ENCODE assay signal across 10 mouse cellular contexts in the genomic region with DNA sequence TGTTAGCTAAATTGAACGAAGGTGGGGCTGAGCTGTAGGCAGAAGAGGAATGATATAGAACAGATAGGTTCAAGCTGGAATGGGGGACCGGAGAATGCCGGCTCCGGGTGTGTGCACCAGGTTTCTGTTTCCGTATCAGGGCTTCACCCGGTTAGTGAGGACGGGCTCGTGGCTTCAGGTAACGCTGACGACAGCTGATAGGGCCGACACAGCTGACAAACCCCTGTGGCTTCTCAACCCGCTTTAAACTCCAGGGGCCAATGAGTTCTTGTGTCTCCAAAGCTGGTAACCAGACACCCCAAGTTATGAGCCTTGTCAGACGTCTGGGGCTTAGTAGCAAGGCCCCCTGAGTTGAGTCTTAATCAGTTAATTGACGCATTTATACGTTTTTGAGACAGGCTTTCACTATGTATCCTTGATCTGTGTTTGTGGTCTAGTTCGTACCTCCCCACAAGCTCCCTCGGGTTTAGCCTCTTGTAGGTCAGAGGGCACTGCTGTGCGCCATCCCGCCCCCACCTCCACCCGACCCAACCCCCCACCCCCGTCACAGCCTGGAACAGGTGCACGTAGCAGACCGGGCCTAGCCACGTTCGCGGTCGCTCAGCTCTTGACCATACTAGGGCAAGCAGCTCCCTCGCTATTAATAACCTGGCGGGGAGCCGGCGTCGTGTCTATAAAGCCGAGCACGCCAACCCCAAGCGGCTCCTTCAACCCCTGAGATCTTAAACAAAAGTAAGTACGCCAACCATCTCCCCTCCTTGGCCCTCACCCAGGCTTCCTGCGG. TPM values are rescaled to one million over a fixed set of nuclear protein-coding genes. Genes with fewer than 3 reads are reported as not detected.
A peak's percentile ranks its signal among the peaks of the same experiment; 100 is the strongest.
DNase-seq lines count a peak whose midpoint lies in the region; ATAC-seq and TF ChIP-seq lines count a peak whose summit lies in the region.
"Had no signal": no experiment of that assay in that cellular context is flagged by ENCODE, and none has a peak within 500 bp of the region (broad histone marks: within the 10 kb centered on the region; RNA-seq: fewer than 3 reads in every experiment).

No protein-coding gene starts in this region.

- no peak for DNase-seq in forebrain, embryonic 11.5 days (ENCODE audit: low spot score)
- DNase-seq in urinary bladder, postnatal 14 days (ENCODE audit: low spot score): peak; percentile 54
- DNase-seq in urinary bladder, postnatal 36 days (ENCODE audit: low spot score in 2 of 2): no peak
- peak; percentile 41 for DNase-seq in lung, postnatal 0 days (ENCODE audit: low spot score)
- DNase-seq in thymus, postnatal 25 days: peak; percentile 42
- DNase-seq in right cerebral cortex, adult 18-20 months: no peak

- no peak overlapping the region for H3K9ac ChIP-seq in forebrain, embryonic 11.5 days (ENCODE audit: low read length)
- no peak overlapping the region for H3K9ac ChIP-seq in forebrain, embryonic 13.5 days
- peak overlapping the region; percentile 15; the same call in 1 of the 2 replicates for H3K9ac ChIP-seq in hindbrain, embryonic 12.5 days
- no peak overlapping the region; the same call in 1 of the 2 replicates for H3K9ac ChIP-seq in lung, postnatal 0 days (replicated peaks; ENCODE audit: low read depth)

- H3K9me3 ChIP-seq in forebrain, embryonic 11.5 days (ENCODE audit: control insufficient read depth, low read length): no peaks in the 10 kb centered on the region
- no peaks in the 10 kb centered on the region for H3K9me3 ChIP-seq in forebrain, embryonic 13.5 days (replicated peaks)
- H3K9me3 ChIP-seq in hindbrain, embryonic 12.5 days (replicated peaks): no peaks in the 10 kb centered on the region
- no peaks in the 10 kb centered on the region for H3K9me3 ChIP-seq in lung, postnatal 0 days (ENCODE audit: low read length)
- H3K9me3 ChIP-seq: G1E had no signal

- WGBS in forebrain, embryonic 11.5 days: 14% methylated on average over 37 of the region's 37 CpGs
- WGBS in forebrain, embryonic 13.5 days: 12% methylated on average over 37 of the region's 37 CpGs
- 15% methylated on average over 37 of the region's 37 CpGs for WGBS in hindbrain, embryonic 12.5 days
- WGBS in lung, postnatal 0 days: 12% methylated on average over 37 of the region's 37 CpGs

- peak overlapping the region; percentile 2; the same call in 1 of the 2 replicates for H3K4me2 ChIP-seq in forebrain, embryonic 11.5 days (ENCODE audit: low read depth, low read length, severe bottlenecking)
- H3K4me2 ChIP-seq in forebrain, embryonic 13.5 days: no peak overlapping the region; the same call in 1 of the 2 replicates
- no peak overlapping the region for H3K4me2 ChIP-seq in hindbrain, embryonic 12.5 days (replicated peaks)
- H3K4me2 ChIP-seq in lung, postnatal 0 days (replicated peaks; ENCODE audit: low read depth, low read length): peak overlapping the region; percentile 30

- TF ChIP-seq CTCF in lung, postnatal 0 days (IDR thresholded peaks at IDR 0.05): no peak

- no peak overlapping the region for H3K27ac ChIP-seq in forebrain, embryonic 11.5 days (ENCODE audit: low read depth, low read length)
- no peak overlapping the region for H3K27ac ChIP-seq in forebrain, embryonic 13.5 days
- no peak overlapping the region for H3K27ac ChIP-seq in hindbrain, embryonic 12.5 days
- H3K27ac ChIP-seq in lung, postnatal 0 days (ENCODE audit: low read length): no peak overlapping the region

- no peak for ATAC-seq in forebrain, embryonic 11.5 days (replicated peaks; ENCODE audit: low FRiP score)
- ATAC-seq in forebrain, embryonic 13.5 days: no peak
- ATAC-seq in hindbrain, embryonic 12.5 days (ENCODE audit: low FRiP score): no peak
- ATAC-seq in lung, postnatal 0 days: 0 out of 2 replicates have a peak, but pooled peaks have one; percentile 5

- TF ChIP-seq EP300 in lung, postnatal 0 days (IDR thresholded peaks at IDR 0.05): no peak

- H3K27me3 ChIP-seq in forebrain, embryonic 11.5 days (ENCODE audit: control insufficient read depth, insufficient read depth, low read length): peaks cover 27% of the 10 kb centered on the region
- peaks cover 41% of the 10 kb centered on the region for H3K27me3 ChIP-seq in forebrain, embryonic 13.5 days
- H3K27me3 ChIP-seq in hindbrain, embryonic 12.5 days: peaks cover 46% of the 10 kb centered on the region
- peaks cover 9% of the 10 kb centered on the region; the same call in 1 of the 2 replicates for H3K27me3 ChIP-seq in lung, postnatal 0 days (replicated peaks; ENCODE audit: insufficient read depth, low read length)

- peaks cover 13% of the 10 kb centered on the region for H3K4me1 ChIP-seq in forebrain, embryonic 11.5 days (replicated peaks; ENCODE audit: control insufficient read depth, insufficient read depth, low read length)
- peaks cover 23% of the 10 kb centered on the region for H3K4me1 ChIP-seq in forebrain, embryonic 13.5 days
- H3K4me1 ChIP-seq in hindbrain, embryonic 12.5 days: peaks cover 26% of the 10 kb centered on the region
- H3K4me1 ChIP-seq in lung, postnatal 0 days (ENCODE audit: insufficient read depth, low read depth, low read length): peaks cover 9% of the 10 kb centered on the region; the same call in 1 of the 2 replicates

- no peak overlapping the region for H3K4me3 ChIP-seq in forebrain, embryonic 11.5 days (ENCODE audit: low read depth, low read length)
- no peak overlapping the region for H3K4me3 ChIP-seq in forebrain, embryonic 13.5 days
- H3K4me3 ChIP-seq in hindbrain, embryonic 12.5 days: peak overlapping the region; percentile 3; the same call in 1 of the 2 replicates
- H3K4me3 ChIP-seq in lung, postnatal 0 days (ENCODE audit: low read depth, low read length): no peak overlapping the region

- no peaks in the 10 kb centered on the region; the same call in 1 of the 2 replicates for H3K36me3 ChIP-seq in forebrain, embryonic 11.5 days (ENCODE audit: control insufficient read depth, insufficient read depth, low read length)
- H3K36me3 ChIP-seq in forebrain, embryonic 13.5 days (ENCODE audit: poor library complexity, severe bottlenecking): peaks cover 17% of the 10 kb centered on the region
- peaks cover 16% of the 10 kb centered on the region for H3K36me3 ChIP-seq in hindbrain, embryonic 12.5 days
- H3K36me3 ChIP-seq in lung, postnatal 0 days (ENCODE audit: insufficient read depth, low read length): 0 out of 2 replicates have a peak, but pooled peaks cover 8% of the 10 kb centered on the region

RNA-seq across cellular contexts. Expression of a gene that starts 7.7 kb away (rescaled TPM):
- not detected in 2 replicates for polyA plus RNA-seq in forebrain, embryonic 11.5 days (2014; fragmentation: Nextera tagmentation; extraction: Ambion mirVana)
- polyA plus RNA-seq in forebrain, embryonic 13.5 days (2015; fragmentation: Nextera tagmentation; extraction: Ambion mirVana): not detected in 2 replicates
- not detected in 2 replicates for polyA plus RNA-seq in hindbrain, embryonic 12.5 days (2016; fragmentation: Nextera tagmentation; extraction: Ambion mirVana)
- 0.80 and 0.92 TPM in 2 replicates for polyA plus RNA-seq in lung, postnatal 0 days (2015; fragmentation: Nextera tagmentation; extraction: Ambion mirVana)
- polyA plus RNA-seq: erythroblast, embryonic 14.5 days; G1E had no signal

RNA-seq across cellular contexts. Expression of a gene that starts 10.5 kb away (rescaled TPM):
- polyA plus RNA-seq in forebrain, embryonic 11.5 days (2014; fragmentation: Nextera tagmentation; extraction: Ambion mirVana): not detected in 2 replicates
- not detected in 2 replicates for polyA plus RNA-seq in forebrain, embryonic 13.5 days (2015; fragmentation: Nextera tagmentation; extraction: Ambion mirVana)
- not detected in 2 replicates for polyA plus RNA-seq in hindbrain, embryonic 12.5 days (2016; fragmentation: Nextera tagmentation; extraction: Ambion mirVana)
- polyA plus RNA-seq in lung, postnatal 0 days (2015; fragmentation: Nextera tagmentation; extraction: Ambion mirVana): 0.16 and 0.25 TPM in 2 replicates
- polyA plus RNA-seq: erythroblast, embryonic 14.5 days; G1E had no signal

RNA-seq across cellular contexts. Expression of a gene that starts 11.4 kb away (rescaled TPM):
- 54.8 and 59.3 TPM in 2 replicates for polyA plus RNA-seq in forebrain, embryonic 11.5 days (2014; fragmentation: Nextera tagmentation; extraction: Ambion mirVana)
- 43.5 and 47.7 TPM in 2 replicates for polyA plus RNA-seq in forebrain, embryonic 13.5 days (2015; fragmentation: Nextera tagmentation; extraction: Ambion mirVana)
- 86.4 and 94.5 TPM in 2 replicates for polyA plus RNA-seq in hindbrain, embryonic 12.5 days (2016; fragmentation: Nextera tagmentation; extraction: Ambion mirVana)
- 48.9 and 50.2 TPM in 2 replicates for polyA plus RNA-seq in lung, postnatal 0 days (2015; fragmentation: Nextera tagmentation; extraction: Ambion mirVana)

RNA-seq across cellular contexts. Expression of a gene that starts 17.8 kb away (rescaled TPM):
- polyA plus RNA-seq in forebrain, embryonic 11.5 days (2014; fragmentation: Nextera tagmentation; extraction: Ambion mirVana): 467 and 501 TPM in 2 replicates
- 555 and 583 TPM in 2 replicates for polyA plus RNA-seq in forebrain, embryonic 13.5 days (2015; fragmentation: Nextera tagmentation; extraction: Ambion mirVana)
- polyA plus RNA-seq in hindbrain, embryonic 12.5 days (2016; fragmentation: Nextera tagmentation; extraction: Ambion mirVana): 539 TPM in 2 replicates
- 509 and 537 TPM in 2 replicates for polyA plus RNA-seq in lung, postnatal 0 days (2015; fragmentation: Nextera tagmentation; extraction: Ambion mirVana)

RNA-seq across cellular contexts. Expression of a gene that starts 26.5 kb away (rescaled TPM):
- 54.0 and 65.0 TPM in 2 replicates for polyA plus RNA-seq in forebrain, embryonic 11.5 days (2014; fragmentation: Nextera tagmentation; extraction: Ambion mirVana)
- 54.2 and 57.0 TPM in 2 replicates for polyA plus RNA-seq in forebrain, embryonic 13.5 days (2015; fragmentation: Nextera tagmentation; extraction: Ambion mirVana)
- polyA plus RNA-seq in hindbrain, embryonic 12.5 days (2016; fragmentation: Nextera tagmentation; extraction: Ambion mirVana): 56.7 and 59.2 TPM in 2 replicates
- 27.9 TPM in 2 replicates for polyA plus RNA-seq in lung, postnatal 0 days (2015; fragmentation: Nextera tagmentation; extraction: Ambion mirVana)

Comparison
In these comparisons a context has a peak if more than half of its experiments do, and no peak if none do; other contexts are left out.
1. DNase-seq: peak in urinary bladder, postnatal 14 days (single experiment), lung, postnatal 0 days (single experiment) and thymus, postnatal 25 days (single experiment); none in forebrain, embryonic 11.5 days (single experiment), urinary bladder, postnatal 36 days (0 of 2) and right cerebral cortex, adult 18-20 months (single experiment).
2. H3K4me2 ChIP-seq: peak in forebrain, embryonic 11.5 days (single experiment) and lung, postnatal 0 days (single experiment); none in forebrain, embryonic 13.5 days (single experiment) and hindbrain, embryonic 12.5 days (single experiment).